Mouse (Mus musculus): ENCODE data around the gene Tnpo1. TPM values are rescaled to one million over a fixed set of nuclear protein-coding genes. Genes with fewer than 3 reads are reported as not detected.
"Not testable (repeated sequence)": the region's sequence is repeated elsewhere in the genome, so short reads cannot be mapped to it uniquely, and the experiment has no call there.

Gene Tnpo1
- polyA plus RNA-seq, 1 experiment = 253 TPM

GRCm38 (mm10) chr13:98835740-98836139 lies 90.4 kb downstream of the Tnpo1 start:
- TF ChIP-seq EP300 (IDR thresholded peaks at IDR 0.05; ENCODE audit: insufficient read depth, low read depth, low read length) = no peak
- TF ChIP-seq POLR2A (IDR thresholded peaks at IDR 0.05; ENCODE audit: insufficient read depth, low read length) = no peak
- no peak for TF ChIP-seq CTCF (IDR thresholded peaks at IDR 0.05; ENCODE audit: low read depth, low read length)
- no peaks in the 10 kb centered on the region for H3K36me3 ChIP-seq (ENCODE audit: control insufficient read depth, insufficient read depth, low read length, poor library complexity, severe bottlenecking)
- H3K27ac ChIP-seq (ENCODE audit: insufficient read depth, low read length) = no peak overlapping the region
- H3K4me3 ChIP-seq (ENCODE audit: low read depth, low read length) = no peak overlapping the region
- H3K27me3 ChIP-seq (ENCODE audit: control insufficient read depth, insufficient read depth, low read length, poor library complexity, severe bottlenecking) = no peaks in the 10 kb centered on the region
- no peaks in the 10 kb centered on the region for H3K4me1 ChIP-seq (ENCODE audit: control insufficient read depth, insufficient read depth, low read length)
- H3K9me3 ChIP-seq (replicated peaks; ENCODE audit: control insufficient read depth, insufficient read depth, low read length, poor library complexity, severe bottlenecking) = no peaks in the 10 kb centered on the region
- no peak overlapping the region for H3K9ac ChIP-seq (ENCODE audit: low read depth, poor library complexity, severe bottlenecking)

DNA sequence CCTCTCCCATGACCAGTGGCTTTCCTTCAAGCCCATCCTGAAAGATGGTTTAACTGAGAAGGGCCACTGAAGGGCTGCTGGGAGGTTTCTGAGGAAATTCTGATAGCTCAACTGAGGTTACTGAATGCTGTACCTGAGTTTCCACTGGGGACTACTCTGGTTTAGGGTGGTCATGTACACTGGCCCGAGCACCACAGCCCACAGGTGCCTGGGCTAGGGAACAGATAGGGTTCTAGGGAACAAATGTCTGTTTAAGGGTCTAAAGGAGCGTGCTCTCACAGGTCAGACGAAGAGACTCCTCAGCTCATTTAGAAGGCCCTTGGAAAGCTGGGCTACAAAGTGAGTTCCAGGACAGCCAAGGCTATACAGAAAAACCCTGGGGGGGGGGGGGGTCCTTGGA lies 91.5 kb downstream of the Tnpo1 start:
- H3K9ac ChIP-seq (ENCODE audit: low read depth, poor library complexity, severe bottlenecking) = no peak overlapping the region
- H3K36me3 ChIP-seq (ENCODE audit: control insufficient read depth, insufficient read depth, low read length, poor library complexity, severe bottlenecking) = no peaks in the 10 kb centered on the region
- H3K9me3 ChIP-seq (replicated peaks; ENCODE audit: control insufficient read depth, insufficient read depth, low read length, poor library complexity, severe bottlenecking) = no peaks in the 10 kb centered on the region
- no peak for TF ChIP-seq CTCF (IDR thresholded peaks at IDR 0.05; ENCODE audit: low read depth, low read length)
- TF ChIP-seq EP300 (IDR thresholded peaks at IDR 0.05; ENCODE audit: insufficient read depth, low read depth, low read length) = no peak
- no peak for TF ChIP-seq POLR2A (IDR thresholded peaks at IDR 0.05; ENCODE audit: insufficient read depth, low read length)
- H3K4me3 ChIP-seq (ENCODE audit: low read depth, low read length) = no peak overlapping the region
- no peak overlapping the region for H3K27ac ChIP-seq (ENCODE audit: insufficient read depth, low read length)
- H3K4me1 ChIP-seq (ENCODE audit: control insufficient read depth, insufficient read depth, low read length) = no peaks in the 10 kb centered on the region
- no peaks in the 10 kb centered on the region for H3K27me3 ChIP-seq (ENCODE audit: control insufficient read depth, insufficient read depth, low read length, poor library complexity, severe bottlenecking)

DNA sequence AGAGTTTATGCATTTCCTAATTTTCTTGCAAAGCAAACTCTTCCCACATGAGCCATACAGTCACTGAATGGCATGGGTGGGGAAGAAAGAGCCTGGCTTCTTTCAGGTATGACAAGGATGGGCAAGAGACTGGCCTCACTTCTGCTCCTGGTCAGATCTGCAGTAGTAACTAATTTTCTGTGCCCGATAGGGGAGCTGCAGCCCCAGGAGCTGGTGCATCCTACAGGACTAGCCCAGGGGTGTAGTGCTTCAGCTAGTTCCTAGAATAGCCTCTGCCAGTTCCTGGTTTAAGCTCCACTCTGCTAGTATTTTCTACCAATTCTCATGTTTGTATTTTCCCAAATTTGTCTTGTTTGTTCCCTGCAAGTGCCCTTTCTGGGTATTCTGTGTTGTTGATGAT lies 92.0 kb downstream of the Tnpo1 start:
- TF ChIP-seq POLR2A (IDR thresholded peaks at IDR 0.05; ENCODE audit: insufficient read depth, low read length) = no peak
- TF ChIP-seq CTCF (IDR thresholded peaks at IDR 0.05; ENCODE audit: low read depth, low read length) = no peak
- no peak for TF ChIP-seq EP300 (IDR thresholded peaks at IDR 0.05; ENCODE audit: insufficient read depth, low read depth, low read length)
- Histone ChIP-seq H3K27ac (ENCODE audit: insufficient read depth, low read length) (no peak overlapping the region), H3K4me3 (ENCODE audit: low read depth, low read length) (no peak overlapping the region), H3K4me1 (ENCODE audit: control insufficient read depth, insufficient read depth, low read length) (no peaks in the 10 kb centered on the region), H3K9me3 (replicated peaks; ENCODE audit: control insufficient read depth, insufficient read depth, low read length, poor library complexity, severe bottlenecking) (no peaks in the 10 kb centered on the region), H3K27me3 (ENCODE audit: control insufficient read depth, insufficient read depth, low read length, poor library complexity, severe bottlenecking) (no peaks in the 10 kb centered on the region), H3K36me3 (ENCODE audit: control insufficient read depth, insufficient read depth, low read length, poor library complexity, severe bottlenecking) (no peaks in the 10 kb centered on the region), H3K9ac (ENCODE audit: low read depth, poor library complexity, severe bottlenecking) (no peak overlapping the region)

DNA sequence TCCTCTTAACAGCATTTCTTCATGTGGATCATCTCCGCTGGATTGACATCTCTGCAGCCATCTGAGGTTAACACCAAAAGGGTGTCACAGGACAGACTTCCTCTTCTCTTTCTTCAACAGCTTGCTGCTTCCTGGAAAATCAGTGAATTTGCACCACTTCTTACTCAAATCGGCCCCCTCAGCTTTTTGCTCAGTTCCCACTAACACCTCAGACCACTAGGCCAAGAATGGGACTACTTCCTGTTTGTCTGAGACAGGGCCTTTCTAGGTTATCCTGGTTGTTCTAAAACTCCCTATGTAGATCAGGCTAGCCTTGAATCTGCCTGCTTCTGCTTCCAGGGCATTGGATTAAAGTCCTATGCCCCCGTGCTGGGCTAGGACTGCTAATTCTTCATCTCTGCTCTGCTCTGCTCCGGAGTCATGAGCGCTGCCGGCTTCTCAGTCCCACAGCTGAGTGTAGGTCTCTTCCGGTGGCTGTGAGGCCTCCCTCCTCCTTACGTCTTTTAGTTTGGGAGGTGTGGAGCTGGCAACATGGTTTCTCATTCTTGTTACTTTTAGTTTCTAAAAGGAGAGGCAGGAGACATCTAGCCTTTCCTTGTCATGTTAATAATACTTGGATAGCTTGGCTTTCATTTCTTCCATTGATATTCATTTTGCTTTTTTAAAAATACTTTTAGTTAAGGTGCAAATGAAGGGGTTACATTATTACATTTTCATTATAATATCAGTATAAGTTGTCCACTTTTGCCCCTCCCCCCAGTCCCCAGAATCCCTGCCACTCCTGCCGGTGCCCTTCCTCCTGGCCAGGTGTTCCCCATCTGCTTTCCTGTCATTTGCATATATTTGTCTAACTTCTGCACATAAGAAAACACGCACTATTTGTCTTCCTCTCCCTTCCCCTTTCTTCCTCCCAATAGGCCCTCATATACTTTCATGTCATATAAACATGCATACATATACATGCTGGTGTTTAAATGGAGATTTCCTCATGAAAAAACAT lies 93.4 kb downstream of the Tnpo1 start:
- Histone ChIP-seq H3K4me3 (ENCODE audit: low read depth, low read length) (no peak overlapping the region), H3K9me3 (replicated peaks; ENCODE audit: control insufficient read depth, insufficient read depth, low read length, poor library complexity, severe bottlenecking) (no peaks in the 10 kb centered on the region), H3K27me3 (ENCODE audit: control insufficient read depth, insufficient read depth, low read length, poor library complexity, severe bottlenecking) (no peaks in the 10 kb centered on the region), H3K36me3 (ENCODE audit: control insufficient read depth, insufficient read depth, low read length, poor library complexity, severe bottlenecking) (no peaks in the 10 kb centered on the region), H3K4me1 (ENCODE audit: control insufficient read depth, insufficient read depth, low read length) (no peaks in the 10 kb centered on the region), H3K9ac (ENCODE audit: low read depth, poor library complexity, severe bottlenecking) (no peak overlapping the region), H3K27ac (ENCODE audit: insufficient read depth, low read length) (no peak overlapping the region)
- TF ChIP-seq EP300 (IDR thresholded peaks at IDR 0.05; ENCODE audit: insufficient read depth, low read depth, low read length) (no peak), POLR2A (IDR thresholded peaks at IDR 0.05; ENCODE audit: insufficient read depth, low read length) (no peak), CTCF (IDR thresholded peaks at IDR 0.05; ENCODE audit: low read depth, low read length) (no peak)

GRCm38 (mm10) chr13:98829026-98829425 lies 97.2 kb downstream of the Tnpo1 start:
- not testable (repeated sequence) for H3K9me3 ChIP-seq (replicated peaks; ENCODE audit: control insufficient read depth, insufficient read depth, low read length, poor library complexity, severe bottlenecking); H3K27ac ChIP-seq (ENCODE audit: insufficient read depth, low read length); H3K36me3 ChIP-seq (ENCODE audit: control insufficient read depth, insufficient read depth, low read length, poor library complexity, severe bottlenecking); H3K9ac ChIP-seq (ENCODE audit: low read depth, poor library complexity, severe bottlenecking); H3K4me1 ChIP-seq (ENCODE audit: control insufficient read depth, insufficient read depth, low read length); H3K4me3 ChIP-seq (ENCODE audit: low read depth, low read length); H3K27me3 ChIP-seq (ENCODE audit: control insufficient read depth, insufficient read depth, low read length, poor library complexity, severe bottlenecking)

GRCm38 (mm10) chr13:98825574-98825973 lies 100.6 kb downstream of the Tnpo1 start:
- H3K36me3 ChIP-seq (ENCODE audit: control insufficient read depth, insufficient read depth, low read length, poor library complexity, severe bottlenecking) = no peaks in the 10 kb centered on the region
- no peaks in the 10 kb centered on the region for H3K4me1 ChIP-seq (ENCODE audit: control insufficient read depth, insufficient read depth, low read length)
- no peak overlapping the region for H3K27ac ChIP-seq (ENCODE audit: insufficient read depth, low read length)
- no peak overlapping the region for H3K9ac ChIP-seq (ENCODE audit: low read depth, poor library complexity, severe bottlenecking)
- H3K4me3 ChIP-seq (ENCODE audit: low read depth, low read length) = no peak overlapping the region
- H3K27me3 ChIP-seq (ENCODE audit: control insufficient read depth, insufficient read depth, low read length, poor library complexity, severe bottlenecking) = no peaks in the 10 kb centered on the region
- TF ChIP-seq POLR2A (IDR thresholded peaks at IDR 0.05; ENCODE audit: insufficient read depth, low read length) (no peak), EP300 (IDR thresholded peaks at IDR 0.05; ENCODE audit: insufficient read depth, low read depth, low read length) (no peak), CTCF (IDR thresholded peaks at IDR 0.05; ENCODE audit: low read depth, low read length) (no peak)
- H3K9me3 ChIP-seq (replicated peaks; ENCODE audit: control insufficient read depth, insufficient read depth, low read length, poor library complexity, severe bottlenecking) = no peaks in the 10 kb centered on the region
